Mouse (Mus musculus): Measurements from ENCODE around the gene Efnb3. TPM values are rescaled to one million over a fixed set of nuclear protein-coding genes. Genes with fewer than 3 reads are reported as not detected.

Efnb3 gene
- polyA plus RNA-seq, 1 experiment from 2014 or later: 38.6 TPM

GRCm38 (mm10) chr11:69521526-69522149 lies 38.4 kb downstream of the Efnb3 start:
- no peaks in the 10 kb centered on the region for H3K27me3 ChIP-seq (replicated peaks; ENCODE audit: control insufficient read depth, insufficient read depth, low read length)
- WGBS: 88% methylated on average over 9 of the region's 9 CpGs
- no peak overlapping the region for H3K4me3 ChIP-seq (ENCODE audit: low read depth, low read length)
- peaks cover 7% of the 10 kb centered on the region for H3K4me1 ChIP-seq (ENCODE audit: control insufficient read depth, insufficient read depth, low read length)
- H3K27ac ChIP-seq (ENCODE audit: low read depth, low read length): no peak overlapping the region
- ATAC-seq (no peak), DNase-seq (ENCODE audit: low spot score) (no peak)
- H3K9me3 ChIP-seq (replicated peaks; ENCODE audit: control insufficient read depth, low read length): no peaks in the 10 kb centered on the region
- H3K9ac ChIP-seq (ENCODE audit: low read length): no peak overlapping the region
- H3K4me2 ChIP-seq (ENCODE audit: low read length): no peak overlapping the region
- H3K36me3 ChIP-seq (ENCODE audit: control insufficient read depth, insufficient read depth, low read length): no peaks in the 10 kb centered on the region

- ATAC-seq (no peak), DNase-seq (ENCODE audit: low spot score) (no peak)
- Histone ChIP-seq H3K4me2 (ENCODE audit: low read length) (no peak overlapping the region), H3K36me3 (ENCODE audit: control insufficient read depth, insufficient read depth, low read length) (no peaks in the 10 kb centered on the region), H3K27me3 (replicated peaks; ENCODE audit: control insufficient read depth, insufficient read depth, low read length) (no peaks in the 10 kb centered on the region), H3K4me3 (ENCODE audit: low read depth, low read length) (no peak overlapping the region), H3K4me1 (ENCODE audit: control insufficient read depth, insufficient read depth, low read length) (no peaks in the 10 kb centered on the region), H3K9ac (ENCODE audit: low read length) (no peak overlapping the region), H3K9me3 (replicated peaks; ENCODE audit: control insufficient read depth, low read length) (no peaks in the 10 kb centered on the region), H3K27ac (ENCODE audit: low read depth, low read length) (no peak overlapping the region)
- 80% methylated on average over 4 of the region's 4 CpGs for WGBS
These were observed 40.0 kb downstream of the Efnb3 start for GRCm38 (mm10) chr11:69519976-69520375.

GRCm38 (mm10) chr11:69516661-69517060 lies 43.3 kb downstream of the Efnb3 start:
- no peak overlapping the region for H3K4me3 ChIP-seq (ENCODE audit: low read depth, low read length)
- H3K27me3 ChIP-seq (replicated peaks; ENCODE audit: control insufficient read depth, insufficient read depth, low read length): no peaks in the 10 kb centered on the region
- WGBS: 76% methylated on average over 3 of the region's 3 CpGs
- H3K9ac ChIP-seq (ENCODE audit: low read length): no peak overlapping the region
- DNase-seq (ENCODE audit: low spot score) (no peak), ATAC-seq (no peak)
- H3K27ac ChIP-seq (ENCODE audit: low read depth, low read length): no peak overlapping the region
- no peaks in the 10 kb centered on the region for H3K9me3 ChIP-seq (replicated peaks; ENCODE audit: control insufficient read depth, low read length)
- no peak overlapping the region for H3K4me2 ChIP-seq (ENCODE audit: low read length)
- no peaks in the 10 kb centered on the region for H3K36me3 ChIP-seq (ENCODE audit: control insufficient read depth, insufficient read depth, low read length)
- no peaks in the 10 kb centered on the region for H3K4me1 ChIP-seq (ENCODE audit: control insufficient read depth, insufficient read depth, low read length)

DNA sequence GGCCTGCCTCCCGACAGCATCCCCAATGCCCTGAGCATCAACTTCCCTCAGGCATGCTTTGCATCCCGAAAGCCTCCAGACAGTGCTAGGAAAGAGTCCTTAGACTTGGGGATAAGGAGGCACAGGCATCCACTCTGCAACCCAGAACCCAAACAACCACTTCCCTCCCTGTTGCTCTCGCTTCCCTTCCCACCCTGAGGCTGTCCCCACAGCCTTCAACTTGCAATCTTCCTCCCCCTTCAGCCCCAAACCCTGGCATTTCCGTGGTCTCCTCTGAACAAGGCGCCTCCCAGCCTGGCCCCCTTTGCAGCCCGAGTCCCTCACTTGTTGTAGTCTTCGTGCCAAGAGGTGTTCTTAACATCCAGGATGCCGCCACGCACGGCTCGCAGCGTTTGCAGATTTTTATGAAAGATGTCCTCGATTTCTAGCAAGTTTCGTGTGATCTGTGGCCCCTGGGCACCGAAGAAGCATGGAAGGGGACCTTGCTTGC lies 43.8 kb downstream of the Efnb3 start:
- no peak overlapping the region for H3K9ac ChIP-seq (ENCODE audit: low read length)
- H3K4me2 ChIP-seq (ENCODE audit: low read length): no peak overlapping the region
- H3K4me1 ChIP-seq (ENCODE audit: control insufficient read depth, insufficient read depth, low read length): no peaks in the 10 kb centered on the region
- WGBS: 74% methylated on average over 15 of the region's 15 CpGs
- H3K4me3 ChIP-seq (ENCODE audit: low read depth, low read length): no peak overlapping the region
- DNase-seq (ENCODE audit: low spot score): no peak
- ATAC-seq: no peak
- no peaks in the 10 kb centered on the region for H3K36me3 ChIP-seq (ENCODE audit: control insufficient read depth, insufficient read depth, low read length)
- H3K9me3 ChIP-seq (replicated peaks; ENCODE audit: control insufficient read depth, low read length): no peaks in the 10 kb centered on the region
- no peak overlapping the region for H3K27ac ChIP-seq (ENCODE audit: low read depth, low read length)
- H3K27me3 ChIP-seq (replicated peaks; ENCODE audit: control insufficient read depth, insufficient read depth, low read length): no peaks in the 10 kb centered on the region

GRCm38 (mm10) chr11:69513840-69514239 lies 46.2 kb downstream of the Efnb3 start:
- Histone ChIP-seq H3K9ac (ENCODE audit: low read length) (no peak overlapping the region), H3K27ac (ENCODE audit: low read depth, low read length) (no peak overlapping the region), H3K4me1 (ENCODE audit: control insufficient read depth, insufficient read depth, low read length) (no peaks in the 10 kb centered on the region), H3K27me3 (replicated peaks; ENCODE audit: control insufficient read depth, insufficient read depth, low read length) (no peaks in the 10 kb centered on the region), H3K9me3 (replicated peaks; ENCODE audit: control insufficient read depth, low read length) (no peaks in the 10 kb centered on the region), H3K4me3 (ENCODE audit: low read depth, low read length) (no peak overlapping the region), H3K36me3 (ENCODE audit: control insufficient read depth, insufficient read depth, low read length) (no peaks in the 10 kb centered on the region), H3K4me2 (ENCODE audit: low read length) (no peak overlapping the region)
- 8% methylated on average over 6 of the region's 6 CpGs for WGBS
- ATAC-seq (no peak), DNase-seq (ENCODE audit: low spot score) (peak; percentile 89)

DNA sequence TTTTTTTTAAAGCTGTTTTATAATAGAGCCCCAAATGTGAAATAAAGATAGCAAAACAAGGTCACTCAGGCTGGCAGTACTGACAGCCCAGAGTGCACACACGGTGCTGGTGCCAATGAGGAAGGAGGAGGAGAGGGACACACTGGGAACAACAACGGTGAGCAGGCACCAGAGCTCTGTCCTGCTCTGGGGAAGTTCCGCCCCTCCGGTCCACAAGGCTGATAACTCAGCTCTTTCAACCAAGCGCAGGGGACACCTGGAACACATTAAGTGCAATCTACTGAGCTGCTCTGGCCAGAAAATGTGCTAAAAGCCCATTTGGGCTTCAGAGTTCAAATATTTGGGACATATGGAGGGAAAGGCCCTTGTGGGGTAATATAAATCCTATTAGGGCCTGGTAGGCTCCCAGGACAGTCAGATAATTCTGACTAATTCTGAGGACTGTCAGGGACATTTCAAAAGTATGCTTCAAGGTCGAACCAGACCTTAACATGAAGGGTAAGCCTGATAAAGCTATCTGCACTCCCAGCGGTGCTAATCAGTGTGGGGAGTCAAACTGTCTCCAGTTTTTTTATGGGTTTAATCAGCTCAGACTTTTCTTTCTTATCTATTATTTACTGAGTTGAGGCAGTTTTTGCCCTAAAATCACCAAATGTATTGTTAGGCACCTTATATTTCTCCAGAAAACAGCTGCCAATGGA lies 49.1 kb downstream of the Efnb3 start:
- WGBS: 64% methylated on average over 7 of the region's 7 CpGs

More for the DNA sequence above, 49.1 kb downstream of the Efnb3 start:
- no peak overlapping the region for H3K4me3 ChIP-seq (ENCODE audit: low read depth, low read length)
- DNase-seq (ENCODE audit: low spot score) (no peak), ATAC-seq (no peak)
- no peak overlapping the region for H3K27ac ChIP-seq (ENCODE audit: low read depth, low read length)
- H3K4me2 ChIP-seq (ENCODE audit: low read length): no peak overlapping the region
- no peaks in the 10 kb centered on the region for H3K27me3 ChIP-seq (replicated peaks; ENCODE audit: control insufficient read depth, insufficient read depth, low read length)
- no peak overlapping the region for H3K9ac ChIP-seq (ENCODE audit: low read length)
- H3K36me3 ChIP-seq (ENCODE audit: control insufficient read depth, insufficient read depth, low read length): no peaks in the 10 kb centered on the region
- no peaks in the 10 kb centered on the region for H3K9me3 ChIP-seq (replicated peaks; ENCODE audit: control insufficient read depth, low read length)
- H3K4me1 ChIP-seq (ENCODE audit: control insufficient read depth, insufficient read depth, low read length): no peaks in the 10 kb centered on the region

Small RNA genes within 50 kb of the gene (microRNA-seq; reads per million reads assigned to microRNA genes)
- not detected for gene Gm27493

Other genes starting within 250 kb of the Efnb3 start
- 13.9 and 18.9 TPM in 2 replicates for gene Cntrob, start 236.4 kb downstream of the Efnb3 start, polyA plus RNA-seq (2014; fragmentation: Nextera tagmentation; extraction: Ambion mirVana)
- gene Trappc1, start 236.2 kb downstream of the Efnb3 start, polyA plus RNA-seq (2014; fragmentation: Nextera tagmentation; extraction: Ambion mirVana): 188 and 243 TPM in 2 replicates
- gene Kcnab3, start 233.9 kb downstream of the Efnb3 start, polyA plus RNA-seq (2014; fragmentation: Nextera tagmentation; extraction: Ambion mirVana): 3.3 and 3.9 TPM in 2 replicates
- 126 and 146 TPM in 2 replicates for gene Rnf227, start 219.7 kb downstream of the Efnb3 start, polyA plus RNA-seq (2014; fragmentation: Nextera tagmentation; extraction: Ambion mirVana)
- gene Chd3, start 190.8 kb downstream of the Efnb3 start, polyA plus RNA-seq (2014; fragmentation: Nextera tagmentation; extraction: Ambion mirVana): 70.3 and 77.3 TPM in 2 replicates
- gene Naa38, start 164.7 kb downstream of the Efnb3 start, polyA plus RNA-seq (2014; fragmentation: Nextera tagmentation; extraction: Ambion mirVana): 106 and 142 TPM in 2 replicates
- gene Cyb5d1, start 164.6 kb downstream of the Efnb3 start, polyA plus RNA-seq (2014; fragmentation: Nextera tagmentation; extraction: Ambion mirVana): 31.1 and 36.4 TPM in 2 replicates
- 4.7 and 5.7 TPM in 2 replicates for gene Tmem88, start 162.0 kb downstream of the Efnb3 start, polyA plus RNA-seq (2014; fragmentation: Nextera tagmentation; extraction: Ambion mirVana)
- 28.7 and 38.2 TPM in 2 replicates for gene Kdm6b, start 146.5 kb downstream of the Efnb3 start, polyA plus RNA-seq (2014; fragmentation: Nextera tagmentation; extraction: Ambion mirVana)
- gene Dnah2, start 11.1 kb downstream of the Efnb3 start, polyA plus RNA-seq (2014; fragmentation: Nextera tagmentation; extraction: Ambion mirVana): 2.7 and 3.8 TPM in 2 replicates
- gene Wrap53, start 20.1 kb upstream of the Efnb3 start, polyA plus RNA-seq (2014; fragmentation: Nextera tagmentation; extraction: Ambion mirVana): 24.6 and 29.3 TPM in 2 replicates
- gene Trp53, start 20.2 kb upstream of the Efnb3 start, polyA plus RNA-seq (2014; fragmentation: Nextera tagmentation; extraction: Ambion mirVana): 111 and 113 TPM in 2 replicates
- 22.0 and 31.5 TPM in 2 replicates for gene Atp1b2, start 45.7 kb upstream of the Efnb3 start, polyA plus RNA-seq (2014; fragmentation: Nextera tagmentation; extraction: Ambion mirVana)
- not detected in 2 replicates for gene Shbg, start 57.7 kb upstream of the Efnb3 start, polyA plus RNA-seq (2014; fragmentation: Nextera tagmentation; extraction: Ambion mirVana)
- 17.6 and 18.2 TPM in 2 replicates for gene Sat2, start 61.8 kb upstream of the Efnb3 start, polyA plus RNA-seq (2014; fragmentation: Nextera tagmentation; extraction: Ambion mirVana)
- gene Fxr2, start 72.8 kb upstream of the Efnb3 start, polyA plus RNA-seq (2014; fragmentation: Nextera tagmentation; extraction: Ambion mirVana): 34.2 and 35.0 TPM in 2 replicates
- gene Sox15, start 95.1 kb upstream of the Efnb3 start, polyA plus RNA-seq (2014; fragmentation: Nextera tagmentation; extraction: Ambion mirVana): not detected in 2 replicates
- gene Mpdu1, start 102.4 kb upstream of the Efnb3 start, polyA plus RNA-seq (2014; fragmentation: Nextera tagmentation; extraction: Ambion mirVana): 72.9 and 83.0 TPM in 2 replicates
- gene Cd68, start 105.9 kb upstream of the Efnb3 start, polyA plus RNA-seq (2014; fragmentation: Nextera tagmentation; extraction: Ambion mirVana): 8.2 and 9.6 TPM in 2 replicates
- 1,177 and 1,222 TPM in 2 replicates for gene Eif4a1, start 112.2 kb upstream of the Efnb3 start, polyA plus RNA-seq (2014; fragmentation: Nextera tagmentation; extraction: Ambion mirVana)
- gene Senp3, start 121.9 kb upstream of the Efnb3 start, polyA plus RNA-seq (2014; fragmentation: Nextera tagmentation; extraction: Ambion mirVana): 81.8 and 88.2 TPM in 2 replicates
- 0.53 TPM in 1 of 2 replicates, not detected in the other for gene Tnfsf13, start 125.6 kb upstream of the Efnb3 start, polyA plus RNA-seq (2014; fragmentation: Nextera tagmentation; extraction: Ambion mirVana)
- 2.2 and 2.7 TPM in 2 replicates for gene Tnfsf12, start 135.6 kb upstream of the Efnb3 start, polyA plus RNA-seq (2014; fragmentation: Nextera tagmentation; extraction: Ambion mirVana)
- 1.5 and 1.6 TPM in 2 replicates for gene Tnfsfm13, start 135.9 kb upstream of the Efnb3 start, polyA plus RNA-seq (2014; fragmentation: Nextera tagmentation; extraction: Ambion mirVana)
- gene Polr2a, start 198.4 kb upstream of the Efnb3 start, polyA plus RNA-seq (2014; fragmentation: Nextera tagmentation; extraction: Ambion mirVana): 21.1 and 21.3 TPM in 2 replicates
- gene Slc35g3, start 201.8 kb upstream of the Efnb3 start, polyA plus RNA-seq (2014; fragmentation: Nextera tagmentation; extraction: Ambion mirVana): 0.56 TPM in 1 of 2 replicates, not detected in the other
- gene Zbtb4, start 205.7 kb upstream of the Efnb3 start, polyA plus RNA-seq (2014; fragmentation: Nextera tagmentation; extraction: Ambion mirVana): 2.1 and 2.8 TPM in 2 replicates
- 0.68 and 1.4 TPM in 2 replicates for gene Chrnb1, start 235.7 kb upstream of the Efnb3 start, polyA plus RNA-seq (2014; fragmentation: Nextera tagmentation; extraction: Ambion mirVana)
- 2.9 and 3.0 TPM in 2 replicates for gene Fgf11, start 241.7 kb upstream of the Efnb3 start, polyA plus RNA-seq (2014; fragmentation: Nextera tagmentation; extraction: Ambion mirVana)
- gene Tmem102, start 245.4 kb upstream of the Efnb3 start, polyA plus RNA-seq (2014; fragmentation: Nextera tagmentation; extraction: Ambion mirVana): 0.15 and 0.52 TPM in 2 replicates